Mouse (Mus musculus) monocyte, adult 5-6 weeks (primary cell): ENCODE data around the gene Elane. TPM values are rescaled to one million over a fixed set of nuclear protein-coding genes. Genes with fewer than 3 reads are reported as not detected.

ENCODE experiments used
- ATAC-seq: fragments of 153-309, 156-312 bp; replicated peaks from 2 replicates; pipeline ENCODE4 v1.8.0; 2017; ENCODE audit warnings: mild to moderate bottlenecking; ENCODE audit not compliant: low TSS enrichment, insufficient number of reproducible peaks, severe bottlenecking, poor library complexity, low FRiP score
- total RNA-seq: library from RNA; stranded (forward); fragments of 200-1000, 200-491, 200-594 nt; gene quantifications from 3 replicates; pipeline ENCODE4 v1.2.3, GENCODE M21; 2017

Elane gene
- total RNA-seq, 1 experiment from 2014 or later = not detected

GRCm38 (mm10) chr10:79856704-79857451 lies 29.2 kb upstream of the Elane start:
- no peak for ATAC-seq

- no peak for ATAC-seq
These were observed 28.6 kb upstream of the Elane start for GRCm38 (mm10) chr10:79857452-79857811.

GRCm38 (mm10) chr10:79857894-79858293 lies 28.2 kb upstream of the Elane start:
- ATAC-seq = no peak

- ATAC-seq = no peak
These were observed 27.5 kb upstream of the Elane start for GRCm38 (mm10) chr10:79858416-79859074.

- no peak for ATAC-seq
These were observed 26.9 kb upstream of the Elane start for GRCm38 (mm10) chr10:79859116-79859515.

- no peak for ATAC-seq
These were observed 25.8 kb upstream of the Elane start for GRCm38 (mm10) chr10:79860079-79860911.

GRCm38 (mm10) chr10:79861230-79862048 lies 24.6 kb upstream of the Elane start:
- ATAC-seq = no peak

- no peak for ATAC-seq
These were observed 23.8 kb upstream of the Elane start for GRCm38 (mm10) chr10:79862049-79862788.

GRCm38 (mm10) chr10:79862925-79863324 lies 23.1 kb upstream of the Elane start:
- ATAC-seq = no peak

GRCm38 (mm10) chr10:79864351-79865188 lies 21.5 kb upstream of the Elane start:
- ATAC-seq = no peak

GRCm38 (mm10) chr10:79865189-79865601 lies 20.9 kb upstream of the Elane start:
- ATAC-seq = no peak

GRCm38 (mm10) chr10:79865801-79866295 lies 20.2 kb upstream of the Elane start:
- no peak for ATAC-seq

GRCm38 (mm10) chr10:79866601-79867000 lies 19.4 kb upstream of the Elane start:
- no peak for ATAC-seq

- ATAC-seq = no peak
These were observed 14.2 kb upstream of the Elane start for GRCm38 (mm10) chr10:79871845-79872244.

- no peak for ATAC-seq
These were observed 13.2 kb upstream of the Elane start for GRCm38 (mm10) chr10:79872862-79873261.

- ATAC-seq = no peak
These were observed 12.7 kb upstream of the Elane start for GRCm38 (mm10) chr10:79873313-79873712.

GRCm38 (mm10) chr10:79873715-79874289 lies 12.2 kb upstream of the Elane start:
- ATAC-seq = no peak
